ENCODE assay signal across 20 mouse cellular contexts in genomic region chr16:5629996-5630395, GRCm38 (mm10).
A peak's percentile ranks its signal among the peaks of the same experiment; 100 is the strongest.
DNase-seq lines count a peak whose midpoint lies in the region; ATAC-seq and TF ChIP-seq lines count a peak whose summit lies in the region.
"Had no signal": no experiment of that assay in that cellular context is flagged by ENCODE, and none has a peak within 500 bp of the region (broad histone marks: within the 10 kb centered on the region; RNA-seq: fewer than 3 reads in every experiment).

No protein-coding gene starts in this region.

- 66% methylated on average over 3 of the region's 3 CpGs for WGBS in forebrain, embryonic 14.5 days
- 84% methylated on average over 3 of the region's 3 CpGs for WGBS in forebrain, embryonic 11.5 days
- WGBS in forebrain, postnatal 0 days: 52% methylated on average over 3 of the region's 3 CpGs
- 62% methylated on average over 3 of the region's 3 CpGs for WGBS in forebrain, embryonic 15.5 days

- no peak for ATAC-seq in forebrain, embryonic 14.5 days
- ATAC-seq in forebrain, embryonic 11.5 days (replicated peaks; ENCODE audit: low FRiP score): no peak
- peak; percentile 76 for ATAC-seq in forebrain, postnatal 0 days
- no peak for ATAC-seq in forebrain, embryonic 15.5 days (replicated peaks)
- ATAC-seq in CD4-positive, CD25-positive, alpha-beta regulatory T cell, adult 4 months: no peak
- ATAC-seq: forebrain, embryonic 13.5 days had no signal

- no peak overlapping the region for H3K4me2 ChIP-seq in forebrain, embryonic 14.5 days (ENCODE audit: low read length)
- no peak overlapping the region for H3K4me2 ChIP-seq in forebrain, embryonic 11.5 days (ENCODE audit: low read depth, low read length, severe bottlenecking)
- H3K4me2 ChIP-seq in forebrain, postnatal 0 days (ENCODE audit: low read depth): no peak overlapping the region
- no peak overlapping the region for H3K4me2 ChIP-seq in forebrain, embryonic 15.5 days (replicated peaks)
- H3K4me2 ChIP-seq: embryonic facial prominence, embryonic 12.5 days; forebrain, embryonic 13.5 days had no signal

- H3K36me3 ChIP-seq in forebrain, embryonic 14.5 days (ENCODE audit: control insufficient read depth, insufficient read depth, low read length): no peaks in the 10 kb centered on the region
- no peaks in the 10 kb centered on the region for H3K36me3 ChIP-seq in forebrain, embryonic 11.5 days (ENCODE audit: control insufficient read depth, insufficient read depth, low read length)
- H3K36me3 ChIP-seq in forebrain, postnatal 0 days (ENCODE audit: insufficient read depth): no peaks in the 10 kb centered on the region
- no peaks in the 10 kb centered on the region for H3K36me3 ChIP-seq in forebrain, embryonic 15.5 days
- H3K36me3 ChIP-seq: embryonic facial prominence, embryonic 10.5 days; embryonic facial prominence, embryonic 12.5 days had no signal

- peak; percentile 54 for DNase-seq in forebrain, embryonic 14.5 days (ENCODE audit: low spot score)
- DNase-seq in forebrain, embryonic 11.5 days (ENCODE audit: low spot score): no peak
- peak; percentile 66 for DNase-seq in forebrain, postnatal 0 days
- peak; percentile 66 for DNase-seq in brain, embryonic 14.5 days (ENCODE audit: low read depth)
- DNase-seq: adrenal gland, adult 2 months; adrenal gland, postnatal 10 days; adrenal gland, postnatal 25 days; B cell, adult 2 months; cerebellum, adult 11 months; cerebellum, adult 18-20 months; cerebellum, adult 8-10 months; cerebellum, adult 9-11 months; cerebellum, postnatal 14 days; cerebellum, postnatal 36 days; embryo, embryonic 11 days had no signal

- H3K4me3 ChIP-seq in forebrain, embryonic 14.5 days (ENCODE audit: low read depth, low read length): no peak overlapping the region
- H3K4me3 ChIP-seq in forebrain, embryonic 11.5 days (ENCODE audit: low read depth, low read length): no peak overlapping the region
- H3K4me3 ChIP-seq in forebrain, postnatal 0 days (ENCODE audit: low read depth, low read length): no peak overlapping the region
- no peak overlapping the region for H3K4me3 ChIP-seq in forebrain, embryonic 15.5 days
- H3K4me3 ChIP-seq: embryonic facial prominence, embryonic 10.5 days; embryonic facial prominence, embryonic 12.5 days; forebrain, embryonic 13.5 days had no signal

- no peaks in the 10 kb centered on the region for H3K27me3 ChIP-seq in forebrain, embryonic 14.5 days (replicated peaks; ENCODE audit: control insufficient read depth, insufficient read depth, low read length)
- H3K27me3 ChIP-seq in forebrain, embryonic 11.5 days (ENCODE audit: control insufficient read depth, insufficient read depth, low read length): no peaks in the 10 kb centered on the region
- no peaks in the 10 kb centered on the region for H3K27me3 ChIP-seq in forebrain, postnatal 0 days (ENCODE audit: insufficient read depth, low read length)
- no peaks in the 10 kb centered on the region for H3K27me3 ChIP-seq in forebrain, embryonic 15.5 days
- H3K27me3 ChIP-seq: embryonic facial prominence, embryonic 12.5 days; forebrain, embryonic 13.5 days had no signal

- H3K4me1 ChIP-seq in forebrain, embryonic 14.5 days (ENCODE audit: control insufficient read depth, insufficient read depth, low read length): no peaks in the 10 kb centered on the region
- no peaks in the 10 kb centered on the region for H3K4me1 ChIP-seq in forebrain, embryonic 11.5 days (replicated peaks; ENCODE audit: control insufficient read depth, insufficient read depth, low read length)
- H3K4me1 ChIP-seq in forebrain, postnatal 0 days (ENCODE audit: insufficient read depth): no peaks in the 10 kb centered on the region
- H3K4me1 ChIP-seq in forebrain, embryonic 15.5 days: no peaks in the 10 kb centered on the region
- H3K4me1 ChIP-seq: embryonic facial prominence, embryonic 12.5 days had no signal

- no peaks in the 10 kb centered on the region for H3K9me3 ChIP-seq in forebrain, embryonic 14.5 days (replicated peaks; ENCODE audit: control insufficient read depth, low read length)
- H3K9me3 ChIP-seq in forebrain, embryonic 11.5 days (ENCODE audit: control insufficient read depth, low read length): no peaks in the 10 kb centered on the region
- no peaks in the 10 kb centered on the region for H3K9me3 ChIP-seq in forebrain, postnatal 0 days (ENCODE audit: low read length)
- H3K9me3 ChIP-seq in forebrain, embryonic 15.5 days: no peaks in the 10 kb centered on the region
- H3K9me3 ChIP-seq: embryonic facial prominence, embryonic 10.5 days; embryonic facial prominence, embryonic 12.5 days; forebrain, embryonic 13.5 days had no signal

- no peak overlapping the region for H3K9ac ChIP-seq in forebrain, embryonic 14.5 days (ENCODE audit: low read length)
- no peak overlapping the region for H3K9ac ChIP-seq in forebrain, embryonic 11.5 days (ENCODE audit: low read length)
- no peak overlapping the region for H3K9ac ChIP-seq in forebrain, postnatal 0 days
- H3K9ac ChIP-seq in forebrain, embryonic 15.5 days (replicated peaks): no peak overlapping the region
- H3K9ac ChIP-seq: embryonic facial prominence, embryonic 12.5 days; forebrain, embryonic 13.5 days had no signal

- TF ChIP-seq CTCF in forebrain, postnatal 0 days (IDR thresholded peaks at IDR 0.05; ENCODE audit: low read depth): no peak
- no peak for TF ChIP-seq CTCF in brain, embryonic 14.5 days (IDR thresholded peaks at IDR 0.05; ENCODE audit: borderline replicate concordance, extremely low read depth, insufficient read depth, insufficient read length)

- TF ChIP-seq POLR2A in brain, embryonic 14.5 days (IDR thresholded peaks at IDR 0.05; ENCODE audit: borderline replicate concordance, extremely low read depth, insufficient read depth, insufficient read length, poor library complexity, severe bottlenecking): no peak

- no peak overlapping the region for H3K27ac ChIP-seq in forebrain, embryonic 14.5 days (ENCODE audit: low read depth, low read length)
- no peak overlapping the region for H3K27ac ChIP-seq in forebrain, embryonic 11.5 days (ENCODE audit: low read depth, low read length)
- no peak overlapping the region for H3K27ac ChIP-seq in forebrain, postnatal 0 days (ENCODE audit: low read depth, low read length)
- no peak overlapping the region for H3K27ac ChIP-seq in forebrain, embryonic 15.5 days (replicated peaks)
- H3K27ac ChIP-seq: embryonic facial prominence, embryonic 10.5 days; embryonic facial prominence, embryonic 12.5 days; forebrain, embryonic 13.5 days had no signal
